Mouse (Mus musculus) hindbrain, embryonic 16.5 days (tissue): ENCODE measurements at regions not wholly inside any gene's neighbourhood (a gene's known extent, or its start where the extent isn't known, plus 50 kb on each side); places are given as distances from the start of the nearest gene placed in this dataset.
A peak's percentile ranks its signal among the peaks of the same experiment; 100 is the strongest.

Experiments
- ATAC-seq: fragments of 200-750 bp; cut with Nextera tagmentation; 2 replicates; pipeline ENCODE4 v1.8.0; 2017; ENCODE audit warnings: moderate TSS enrichment, moderate library complexity
- H3K27ac ChIP-seq: fragments of 300-500 bp; sonication (generic); 2 replicates; pipeline ENCODE4 v1.5.1; 2014; ENCODE audit warnings: low read depth, mild to moderate bottlenecking, control low read depth, low read length, moderate library complexity
- H3K27me3 ChIP-seq: fragments of 300-500 bp; sonication (generic); replicated peaks from 2 replicates; pipeline ENCODE4 v1.6.1; 2014; ENCODE audit warnings: low read length; ENCODE audit not compliant: control insufficient read depth, insufficient read depth
- H3K36me3 ChIP-seq: fragments of 300-500 bp; sonication (generic); 2 replicates; pipeline ENCODE4 v1.6.1; 2014; ENCODE audit warnings: mild to moderate bottlenecking, low read length, moderate library complexity, mixed read lengths; ENCODE audit not compliant: control insufficient read depth, insufficient read depth
- H3K4me1 ChIP-seq: fragments of 300-500 bp; sonication (generic); 2 replicates; pipeline ENCODE4 v1.6.1; 2014; ENCODE audit warnings: low read depth, low read length; ENCODE audit not compliant: control insufficient read depth, insufficient read depth
- H3K4me2 ChIP-seq: fragments of 300-500 bp; sonication (generic); 2 replicates; pipeline ENCODE4 v1.6.1; 2014; ENCODE audit warnings: mild to moderate bottlenecking, low read length, control low read depth, moderate library complexity
- H3K4me3 ChIP-seq: fragments of 300-500 bp; sonication (generic); 2 replicates; pipeline ENCODE4 v1.5.1; 2014; ENCODE audit warnings: mild to moderate bottlenecking, low read length, control low read depth, moderate library complexity
- H3K9ac ChIP-seq: fragments of 300-500 bp; sonication (generic); 2 replicates; pipeline ENCODE4 v1.6.1; 2014; ENCODE audit warnings: low read depth, mild to moderate bottlenecking, control low read depth, low read length, moderate library complexity
- H3K9me3 ChIP-seq: fragments of 300-500 bp; sonication (generic); 2 replicates; pipeline ENCODE4 v1.6.1; 2014; ENCODE audit warnings: mild to moderate bottlenecking, low read length, moderate library complexity; ENCODE audit not compliant: control insufficient read depth
- WGBS: fragments of 180-500 bp; shearing (Covaris S2); extraction: QIAGEN DNeasy Blood & Tissue Kit; methylation state at CpG from one replicate; pipeline ENCODE4 v1.1.7; 2014; 5-methylcytosine and 5-hydroxymethylcytosine counted together

DNA sequence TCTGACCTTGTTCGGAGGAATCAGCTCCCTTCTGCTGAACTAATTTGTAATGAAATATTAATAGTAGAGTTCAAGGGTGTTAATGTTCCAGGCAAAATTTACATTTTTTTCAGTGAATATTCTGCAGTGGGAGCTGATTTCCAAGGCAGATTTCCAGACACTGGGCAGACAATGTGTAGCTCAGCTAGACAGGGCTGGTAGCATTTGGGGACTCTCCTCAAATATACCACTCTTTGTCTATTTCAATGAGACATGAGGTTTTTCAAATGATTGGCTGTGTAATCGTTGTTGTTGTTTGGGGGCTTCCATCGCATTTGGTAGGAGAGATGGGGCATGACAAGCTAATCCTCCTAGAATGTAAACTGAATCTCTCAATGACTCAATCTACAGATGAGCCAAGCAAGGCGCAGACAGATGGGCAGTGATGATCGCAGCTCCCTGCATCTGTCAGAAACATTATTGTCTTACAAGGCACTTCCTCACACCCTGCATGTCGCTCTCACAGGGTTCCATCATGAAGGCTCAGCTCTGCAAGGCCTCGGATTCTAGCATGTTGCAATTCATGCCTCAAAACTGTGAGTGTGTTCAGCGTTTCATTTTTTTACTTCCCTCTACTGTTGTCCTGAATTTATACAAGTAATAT, 241.7 kb upstream of the Akirin2 start:
- H3K27me3 ChIP-seq = no peaks in the 10 kb centered on the region
- H3K4me2 ChIP-seq = no peak overlapping the region
- ATAC-seq = peak; percentile 83
- no peak overlapping the region for H3K9ac ChIP-seq
- no peak overlapping the region for H3K4me3 ChIP-seq
- 0 out of 2 replicates have a peak, but pooled peaks cover 3% of the 10 kb centered on the region for H3K4me1 ChIP-seq
- no peaks in the 10 kb centered on the region for H3K36me3 ChIP-seq
- WGBS = 47% methylated on average over 8 of the region's 8 CpGs
- H3K27ac ChIP-seq = no peak overlapping the region
- H3K9me3 ChIP-seq = peaks cover under 1% of the 10 kb centered on the region; the same call in 1 of the 2 replicates

DNA sequence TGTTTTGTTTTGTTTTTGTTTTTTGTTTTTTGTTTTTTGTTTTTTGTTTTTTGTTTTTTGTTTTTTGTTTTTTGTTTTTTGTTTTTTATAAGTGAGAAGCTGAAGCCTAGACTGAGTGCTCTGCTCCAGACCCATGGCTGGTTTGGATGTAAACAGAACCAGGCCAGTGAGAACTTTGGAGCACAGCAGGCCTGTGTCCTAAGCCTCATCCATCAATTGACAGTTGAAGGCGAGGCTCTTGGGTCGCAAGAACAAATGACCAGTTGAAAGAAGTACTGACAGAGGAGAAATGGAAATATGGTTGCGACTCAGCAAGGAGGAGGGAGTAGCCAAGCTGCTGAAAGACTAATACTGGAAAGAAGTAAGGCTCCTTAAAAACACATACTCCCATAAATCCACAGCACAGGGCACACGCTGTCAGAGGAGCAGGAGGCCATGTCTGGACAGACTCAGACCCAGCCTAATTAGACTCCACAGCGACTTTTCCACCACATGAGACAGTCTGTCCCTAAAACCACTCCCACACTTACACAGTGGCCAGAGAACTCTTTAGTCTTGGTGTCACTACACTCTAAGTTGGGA, 240.6 kb upstream of the Akirin2 start:
- H3K4me2 ChIP-seq = no peak overlapping the region
- H3K27ac ChIP-seq = no peak overlapping the region
- no peak for ATAC-seq
- H3K9me3 ChIP-seq = peaks cover 4% of the 10 kb centered on the region; the same call in 1 of the 2 replicates
- H3K9ac ChIP-seq = no peak overlapping the region
- 39% methylated on average over 5 of the region's 5 CpGs for WGBS
- no peaks in the 10 kb centered on the region for H3K27me3 ChIP-seq
- H3K4me3 ChIP-seq = no peak overlapping the region
- 0 out of 2 replicates have a peak, but pooled peaks cover 3% of the 10 kb centered on the region for H3K4me1 ChIP-seq
- no peaks in the 10 kb centered on the region for H3K36me3 ChIP-seq

DNA sequence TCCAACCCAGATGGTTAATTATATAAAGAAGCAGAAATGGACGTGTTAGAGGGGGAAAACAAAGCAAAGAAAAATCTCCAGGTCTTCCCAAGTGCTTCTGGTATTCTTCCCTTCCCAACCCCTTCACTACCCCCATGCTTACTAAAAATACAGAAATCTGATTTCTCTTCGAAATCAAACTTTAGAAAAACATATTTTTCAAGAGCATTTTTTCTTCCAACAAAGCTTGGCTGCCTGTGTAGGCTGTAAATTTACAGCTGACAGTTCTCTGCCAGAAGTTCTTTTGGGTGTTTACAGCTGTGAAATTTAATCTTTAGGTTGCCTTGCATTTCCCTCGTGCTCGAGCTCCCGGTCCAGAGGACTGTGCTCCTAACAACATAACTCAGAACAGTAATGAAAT, 234.9 kb upstream of the Akirin2 start:
- no peak overlapping the region for H3K27ac ChIP-seq
- H3K4me1 ChIP-seq = no peaks in the 10 kb centered on the region
- H3K27me3 ChIP-seq = no peaks in the 10 kb centered on the region
- H3K36me3 ChIP-seq = no peaks in the 10 kb centered on the region
- 64% methylated on average over 5 of the region's 5 CpGs for WGBS
- no peak overlapping the region for H3K9ac ChIP-seq
- H3K9me3 ChIP-seq = peaks cover 4% of the 10 kb centered on the region; the same call in 1 of the 2 replicates
- H3K4me2 ChIP-seq = no peak overlapping the region
- no peak for ATAC-seq
- H3K4me3 ChIP-seq = no peak overlapping the region

DNA sequence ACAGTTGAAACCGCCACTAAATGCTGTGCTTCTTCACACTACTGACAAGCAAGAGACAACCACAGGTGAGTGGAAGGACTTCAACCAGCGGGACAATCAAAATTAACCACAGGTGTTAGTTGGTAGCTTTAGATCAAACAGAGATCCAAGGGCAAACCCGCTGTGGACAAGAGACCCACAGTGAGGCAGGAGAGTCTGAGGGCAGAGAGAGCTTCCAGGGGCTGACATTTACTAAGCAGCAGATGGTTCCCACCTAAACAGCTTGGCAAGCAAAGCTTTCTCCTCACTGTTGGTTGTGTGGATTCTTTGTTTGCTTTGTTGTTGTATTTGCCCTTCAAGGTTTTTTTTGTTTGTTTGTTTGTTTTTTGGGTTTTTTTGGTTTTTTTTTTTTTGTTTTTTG, 227.9 kb upstream of the Akirin2 start:
- WGBS = 63% methylated on average over 3 of the region's 3 CpGs

DNA sequence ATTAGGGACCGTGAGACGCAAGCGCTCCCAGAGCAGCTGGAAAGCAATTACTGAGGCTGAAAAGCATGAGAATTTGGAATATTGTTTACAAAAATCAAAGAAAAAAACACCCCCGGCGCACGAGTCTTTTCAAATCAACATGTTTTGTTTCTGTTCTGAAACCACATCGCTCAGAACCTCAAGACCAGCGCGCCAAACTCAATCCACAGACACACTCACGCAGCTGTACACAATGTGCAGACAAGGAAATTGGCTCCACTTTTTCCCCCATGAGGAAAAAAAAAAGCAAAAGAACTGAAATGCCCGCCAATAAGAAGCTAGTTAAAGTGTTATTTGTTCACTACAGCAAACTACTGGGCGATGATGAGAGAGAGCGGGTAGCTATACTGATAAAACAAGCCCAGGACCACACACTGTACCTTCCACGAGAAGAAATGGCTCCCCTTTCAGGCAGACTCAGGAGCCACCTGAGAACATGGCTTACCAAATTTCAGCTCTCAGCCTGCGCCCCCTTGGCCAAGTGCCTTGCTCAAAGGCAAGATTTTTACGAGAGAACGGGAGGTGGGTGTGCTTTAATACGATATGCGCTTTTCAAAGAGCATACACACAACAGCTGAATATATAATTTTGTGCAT, 222.5 kb upstream of the Akirin2 start:
- no peaks in the 10 kb centered on the region for H3K9me3 ChIP-seq
- H3K36me3 ChIP-seq = no peaks in the 10 kb centered on the region
- no peak overlapping the region for H3K4me3 ChIP-seq
- H3K4me2 ChIP-seq = peak overlapping the region; percentile 16; the same call in 1 of the 2 replicates
- no peak overlapping the region for H3K27ac ChIP-seq
- no peak for ATAC-seq
- H3K27me3 ChIP-seq = no peaks in the 10 kb centered on the region
- 67% methylated on average over 19 of the region's 19 CpGs for WGBS
- no peaks in the 10 kb centered on the region for H3K4me1 ChIP-seq
- no peak overlapping the region for H3K9ac ChIP-seq

More for the DNA sequence above, 227.9 kb upstream of the Akirin2 start:
- Histone ChIP-seq H3K27me3 (no peaks in the 10 kb centered on the region), H3K27ac (no peak overlapping the region), H3K9ac (no peak overlapping the region), H3K36me3 (no peaks in the 10 kb centered on the region), H3K9me3 (no peaks in the 10 kb centered on the region), H3K4me3 (no peak overlapping the region), H3K4me2 (no peak overlapping the region), H3K4me1 (no peaks in the 10 kb centered on the region)
- ATAC-seq = no peak

DNA sequence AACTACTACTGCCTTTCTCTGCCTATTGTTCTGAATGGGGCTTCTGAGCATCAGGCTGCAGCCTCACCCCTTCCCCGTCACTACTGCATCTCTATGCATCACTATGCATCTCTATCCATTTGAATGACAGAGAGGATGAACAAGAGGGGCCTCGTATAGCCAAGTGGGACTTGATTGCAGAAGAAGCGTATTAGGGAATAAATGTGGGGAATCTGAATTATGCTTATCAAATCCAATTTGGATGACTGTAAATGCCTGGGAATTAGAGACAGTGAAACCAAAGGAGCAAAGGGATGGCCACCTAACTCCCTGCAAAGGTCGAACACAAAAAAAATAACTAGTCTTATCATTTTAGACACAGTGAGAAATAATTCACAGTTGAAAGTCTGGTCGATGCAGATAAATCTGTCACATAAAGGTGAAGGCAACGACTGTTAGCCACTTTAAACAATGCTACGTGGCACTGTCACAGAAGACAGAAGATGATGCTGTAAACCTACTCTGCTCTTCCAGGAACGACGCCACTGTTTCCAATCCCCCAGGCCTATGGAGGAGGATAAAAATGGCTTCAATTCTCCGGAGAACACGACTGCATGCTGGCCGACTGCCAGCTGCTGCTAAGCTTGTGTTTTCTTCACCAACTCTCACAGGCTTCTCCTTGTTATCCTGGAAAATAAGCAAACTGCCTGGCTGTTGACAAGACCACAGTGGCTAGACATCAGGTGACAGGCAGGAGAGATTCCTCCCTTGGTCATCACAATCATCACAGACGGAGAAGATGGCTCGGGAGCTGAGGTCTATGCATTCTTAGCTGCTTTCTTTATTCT, 213.6 kb upstream of the Akirin2 start:
- H3K27me3 ChIP-seq = no peaks in the 10 kb centered on the region
- peaks cover 11% of the 10 kb centered on the region for H3K4me1 ChIP-seq
- WGBS = 30% methylated on average over 14 of the region's 14 CpGs
- H3K9me3 ChIP-seq = no peaks in the 10 kb centered on the region
- peak; percentile 75 for ATAC-seq
- peak overlapping the region; percentile 49 for H3K27ac ChIP-seq
- H3K4me2 ChIP-seq = no peak overlapping the region
- H3K9ac ChIP-seq = 0 out of 2 replicates have a peak overlapping the region, but pooled peaks have one; percentile 28
- no peak overlapping the region for H3K4me3 ChIP-seq
- no peaks in the 10 kb centered on the region for H3K36me3 ChIP-seq

DNA sequence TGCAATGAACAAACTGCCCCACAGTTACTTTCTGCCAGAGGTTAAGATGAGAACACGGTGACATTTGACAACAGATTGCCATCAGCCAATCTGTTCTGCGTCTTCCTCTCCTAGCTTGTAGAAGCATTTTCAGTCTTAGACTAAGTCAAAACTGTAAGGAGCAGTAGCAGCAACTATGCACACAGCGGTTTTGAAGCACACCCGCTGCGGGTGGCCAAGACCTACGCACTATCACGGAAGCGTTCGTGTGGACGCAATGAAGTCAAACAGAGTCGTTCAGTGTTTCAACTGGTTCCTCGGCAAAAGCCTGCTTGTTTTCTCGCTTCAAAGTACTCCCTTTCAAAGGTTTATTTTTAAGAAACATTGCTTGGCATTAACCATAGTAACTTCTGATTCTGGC, 212.9 kb upstream of the Akirin2 start:
- Histone ChIP-seq H3K27ac (no peak overlapping the region), H3K4me1 (peaks cover 11% of the 10 kb centered on the region), H3K4me2 (0 out of 2 replicates have a peak overlapping the region, but pooled peaks have one; percentile 17), H3K9me3 (no peaks in the 10 kb centered on the region), H3K4me3 (no peak overlapping the region), H3K36me3 (no peaks in the 10 kb centered on the region), H3K9ac (no peak overlapping the region), H3K27me3 (no peaks in the 10 kb centered on the region)
- ATAC-seq = peak; percentile 9; the same call in 1 of the 2 replicates
- WGBS = 72% methylated on average over 13 of the region's 13 CpGs

DNA sequence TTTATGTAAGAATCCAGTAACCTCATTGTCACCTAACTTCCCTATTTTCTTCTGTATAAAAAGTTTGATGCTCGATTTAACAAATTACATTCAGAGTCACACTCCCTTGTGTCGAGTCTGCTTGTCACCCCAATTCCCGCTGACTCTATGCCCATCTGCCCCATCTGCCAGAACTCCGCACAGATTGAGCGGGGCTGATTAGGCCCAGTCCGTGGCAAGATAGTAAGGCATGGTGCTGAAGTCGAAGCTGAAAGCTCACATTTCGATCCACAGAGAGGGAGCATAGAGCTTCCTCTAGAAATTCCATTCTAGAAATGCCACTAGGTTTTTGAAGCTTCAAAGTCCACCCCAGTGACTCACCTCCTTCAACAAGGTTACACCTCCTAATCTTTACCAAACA, 210.7 kb upstream of the Akirin2 start:
- no peaks in the 10 kb centered on the region for H3K27me3 ChIP-seq
- no peak overlapping the region for H3K4me2 ChIP-seq
- no peak for ATAC-seq
- no peaks in the 10 kb centered on the region for H3K9me3 ChIP-seq
- H3K4me3 ChIP-seq = no peak overlapping the region
- no peak overlapping the region for H3K9ac ChIP-seq
- H3K4me1 ChIP-seq = peaks cover 11% of the 10 kb centered on the region
- no peak overlapping the region for H3K27ac ChIP-seq
- WGBS = 81% methylated on average over 8 of the region's 8 CpGs
- no peaks in the 10 kb centered on the region for H3K36me3 ChIP-seq
